Mouse (Mus musculus) heart, embryonic 14.5 days (tissue): ENCODE data around the gene Gfm1. TPM values are rescaled to one million over a fixed set of nuclear protein-coding genes. Genes with fewer than 3 reads are reported as not detected.
A peak's percentile ranks its signal among the peaks of the same experiment; 100 is the strongest.

ENCODE experiments used
- ATAC-seq: fragments of 200-750 bp; cut with Nextera tagmentation; 2 replicates; pipeline ENCODE4 v1.8.0; 2017; ENCODE audit warnings: low read depth, moderate TSS enrichment; ENCODE audit not compliant: insufficient number of reproducible peaks, insufficient read depth, low FRiP score
- H3K27ac ChIP-seq, 2 experiments: fragments of 200-500 bp in 1 of 2; fragments of 300-500 bp in 1 of 2; sonication (generic) in 1 of 2; replicated peaks in 1 of 2; 2 replicates each; pipeline ENCODE4 v1.5.1; 2012 to 2014; ENCODE audit warnings: low read depth in 2 of 2, low read length in 2 of 2, control low read depth in 1 of 2, mild to moderate bottlenecking in 1 of 2, mixed read lengths in 1 of 2; ENCODE audit not compliant: control insufficient read depth in 1 of 2, insufficient read depth in 1 of 2
- H3K27me3 ChIP-seq: fragments of 300-500 bp; sonication (generic); 2 replicates; pipeline ENCODE4 v1.6.1; 2014; ENCODE audit warnings: mild to moderate bottlenecking, low read length, control low read depth; ENCODE audit not compliant: control insufficient read depth, insufficient read depth
- H3K36me3 ChIP-seq: fragments of 300-500 bp; sonication (generic); 2 replicates; pipeline ENCODE4 v1.6.1; 2014; ENCODE audit warnings: mild to moderate bottlenecking, control low read depth, low read length, mixed read lengths; ENCODE audit not compliant: control insufficient read depth, insufficient read depth
- H3K4me1 ChIP-seq, 2 experiments: fragments of 200-500 bp in 1 of 2; fragments of 300-500 bp in 1 of 2; sonication (generic) in 1 of 2; 2 replicates each; pipeline ENCODE4 v1.6.1; 2012 to 2014; ENCODE audit warnings: low read length in 2 of 2, control low read depth in 1 of 2, mixed read lengths in 1 of 2; ENCODE audit not compliant: control insufficient read depth in 2 of 2, insufficient read depth in 2 of 2
- H3K4me2 ChIP-seq: fragments of 300-500 bp; sonication (generic); 2 replicates; pipeline ENCODE4 v1.6.1; 2014; ENCODE audit warnings: mild to moderate bottlenecking, low read length
- H3K4me3 ChIP-seq, 2 experiments: fragments of 200-500 bp in 1 of 2; fragments of 300-500 bp in 1 of 2; sonication (generic) in 1 of 2; 2 replicates each; pipeline ENCODE4 v1.5.1; 2012 to 2014; ENCODE audit warnings: low read length in 2 of 2, mild to moderate bottlenecking in 2 of 2, control low read depth in 1 of 2, low read depth in 1 of 2, moderate library complexity in 1 of 2; ENCODE audit not compliant: control insufficient read depth in 1 of 2, insufficient read depth in 1 of 2
- H3K9ac ChIP-seq: fragments of 300-500 bp; sonication (generic); 2 replicates; pipeline ENCODE4 v1.6.1; 2014; ENCODE audit warnings: mild to moderate bottlenecking, low read length
- H3K9me3 ChIP-seq: fragments of 300-500 bp; sonication (generic); 2 replicates; pipeline ENCODE4 v1.6.1; 2016; ENCODE audit warnings: low read length, control low read depth; ENCODE audit not compliant: control insufficient read depth
- WGBS: fragments of 180-500 bp; shearing (Covaris S2); extraction: QIAGEN DNeasy Blood & Tissue Kit; methylation state at CpG from one replicate; pipeline ENCODE4 v1.1.7; 2014; 5-methylcytosine and 5-hydroxymethylcytosine counted together
- polyA plus RNA-seq: library from polyadenylated mRNA; unstranded; fragments of >200 nt; fragmentation: Nextera tagmentation; extraction: Ambion mirVana; gene quantifications from 2 replicates; pipeline ENCODE4 v1.2.1, GENCODE M21; 2014

Gene Gfm1
- polyA plus RNA-seq, 1 experiment from 2014 or later = 117 TPM

GRCm38 (mm10) chr3:67514801-67515273 is 84.9 kb downstream of the Gfm1 start:
- H3K9me3 ChIP-seq = no peaks in the 10 kb centered on the region
- peaks cover 8% of the 10 kb centered on the region for H3K27me3 ChIP-seq
- H3K4me1 ChIP-seq = no peaks in the 10 kb centered on the region; a peak in 1 of 4 replicates
- peak overlapping the region; percentile 52 to 68 for H3K4me3 ChIP-seq
- peak overlapping the region; percentile 72 for H3K9ac ChIP-seq
- H3K4me2 ChIP-seq = peak overlapping the region; percentile 100
- ATAC-seq = peak; percentile 23; the same call in 1 of the 2 replicates
- 3% methylated on average over 40 of the region's 40 CpGs for WGBS
- H3K27ac ChIP-seq = no peak overlapping the region
- no peaks in the 10 kb centered on the region for H3K36me3 ChIP-seq

- H3K4me1 ChIP-seq = no peaks in the 10 kb centered on the region; a peak in 1 of 4 replicates
- H3K4me3 ChIP-seq = peak within 1 kb of the TSS; percentile 52 to 68
- peak within 1 kb of the TSS; percentile 72 for H3K9ac ChIP-seq
- H3K27me3 ChIP-seq = peaks cover 8% of the 10 kb centered on the region
- peak within 1 kb of the TSS; percentile 100 for H3K4me2 ChIP-seq
- H3K36me3 ChIP-seq = no peaks in the 10 kb centered on the region
- H3K9me3 ChIP-seq = no peaks in the 10 kb centered on the region
- H3K27ac ChIP-seq = no peak within 1 kb of the TSS
- WGBS = under 1% methylated on average over 38 of the region's 38 CpGs
- ATAC-seq = 0 out of 2 replicates have a peak, but pooled peaks have one; percentile 15
Measured at GRCm38 (mm10) chr3:67515274-67515801, 85.4 kb downstream of the Gfm1 start, which contains the start of gene Rarres1. TSS of gene Rarres1 (minus strand) at chr3:67515523.

GRCm38 (mm10) chr3:67520568-67521143 is 90.8 kb downstream of the Gfm1 start:
- no peak for ATAC-seq
- H3K27me3 ChIP-seq = peaks cover 4% of the 10 kb centered on the region; the same call in 1 of the 2 replicates
- H3K4me2 ChIP-seq = no peak overlapping the region
- no peaks in the 10 kb centered on the region for H3K9me3 ChIP-seq
- H3K27ac ChIP-seq = no peak overlapping the region
- no peak overlapping the region for H3K4me3 ChIP-seq
- H3K9ac ChIP-seq = no peak overlapping the region
- no peaks in the 10 kb centered on the region for H3K36me3 ChIP-seq
- 90% methylated on average over 5 of the region's 5 CpGs for WGBS
- H3K4me1 ChIP-seq = peaks cover 4 to 6% of the 10 kb centered on the region in 2 experiments

- Histone ChIP-seq H3K9me3 (no peaks in the 10 kb centered on the region), H3K9ac (no peak overlapping the region), H3K4me2 (no peak overlapping the region), H3K4me1 (peaks cover 4 to 6% of the 10 kb centered on the region in 2 experiments; a peak in 3 of 4 replicates), H3K36me3 (no peaks in the 10 kb centered on the region), H3K4me3 (no peak overlapping the region), H3K27ac (no peak overlapping the region), H3K27me3 (no peaks in the 10 kb centered on the region)
- no peak for ATAC-seq
- 78% methylated on average over 8 of the region's 8 CpGs for WGBS
Measured at GRCm38 (mm10) chr3:67522709-67523108, 92.8 kb downstream of the Gfm1 start.

- H3K9me3 ChIP-seq = no peaks in the 10 kb centered on the region
- H3K27me3 ChIP-seq = no peaks in the 10 kb centered on the region
- H3K4me2 ChIP-seq = no peak overlapping the region
- H3K36me3 ChIP-seq = no peaks in the 10 kb centered on the region
- H3K4me3 ChIP-seq = no peak overlapping the region
- ATAC-seq = no peak
- H3K9ac ChIP-seq = no peak overlapping the region
- peaks cover 4 to 6% of the 10 kb centered on the region in 2 experiments; a peak in 3 of 4 replicates for H3K4me1 ChIP-seq
- WGBS = 68% methylated on average over 6 of the region's 6 CpGs
- H3K27ac ChIP-seq = no peak overlapping the region
Measured at GRCm38 (mm10) chr3:67524768-67525167, 94.9 kb downstream of the Gfm1 start.

Other genes with a start within 250 kb of the Gfm1 start
- gene Mlf1, start 56.0 kb upstream of the Gfm1 start, polyA plus RNA-seq = 361 and 378 TPM in 2 replicates
- not detected in 2 replicates for gene Gm17402, start 54.9 kb upstream of the Gfm1 start, polyA plus RNA-seq
- gene Lxn, start 33.8 kb downstream of the Gfm1 start, polyA plus RNA-seq = 79.8 and 96.9 TPM in 2 replicates
- 1.5 and 1.7 TPM in 2 replicates for gene Rarres1, start 85.4 kb downstream of the Gfm1 start, polyA plus RNA-seq
- gene Mfsd1, start 152.6 kb downstream of the Gfm1 start, polyA plus RNA-seq = 42.7 and 46.2 TPM in 2 replicates